Mouse (Mus musculus) liver, embryonic 11.5 days (tissue): Measurements from ENCODE around the gene Prss16. TPM values are rescaled to one million over a fixed set of nuclear protein-coding genes. Genes with fewer than 3 reads are reported as not detected.
"Not testable (repeated sequence)": the region's sequence is repeated elsewhere in the genome, so short reads cannot be mapped to it uniquely, and the experiment has no call there.

ENCODE experiments used
- ATAC-seq: fragments of 200-750 bp; cut with Nextera tagmentation; replicated peaks from 2 replicates; pipeline ENCODE4 v1.8.0; 2017; ENCODE audit warnings: moderate number of reproducible peaks, mild to moderate bottlenecking, moderate TSS enrichment, moderate library complexity; ENCODE audit not compliant: low FRiP score
- DNase-seq: peaks from one replicate; pipeline ENCODE4 v3.0.0-alpha.2; 2017; ENCODE audit warnings: low spot score
- H3K27ac ChIP-seq: fragments of 300-500 bp; sonication (generic); 2 replicates; pipeline ENCODE4 v1.5.1; 2014; ENCODE audit warnings: mild to moderate bottlenecking, low read depth, low read length, control low read depth
- H3K27me3 ChIP-seq: fragments of 300-500 bp; sonication (generic); replicated peaks from 2 replicates; pipeline ENCODE4 v1.6.1; 2014; ENCODE audit warnings: low read length, mixed read lengths; ENCODE audit not compliant: control insufficient read depth, insufficient read depth
- H3K36me3 ChIP-seq: fragments of 300-500 bp; sonication (generic); 2 replicates; pipeline ENCODE4 v1.6.1; 2014; ENCODE audit warnings: mild to moderate bottlenecking, low read length, moderate library complexity, mixed read lengths; ENCODE audit not compliant: control insufficient read depth, insufficient read depth
- H3K4me1 ChIP-seq: fragments of 300-500 bp; sonication (generic); replicated peaks from 2 replicates; pipeline ENCODE4 v1.6.1; 2014; ENCODE audit warnings: low read length, mixed read lengths; ENCODE audit not compliant: control insufficient read depth, insufficient read depth
- H3K4me2 ChIP-seq: fragments of 300-500 bp; sonication (generic); 2 replicates; pipeline ENCODE4 v1.6.1; 2014; ENCODE audit warnings: mild to moderate bottlenecking, control low read depth, moderate library complexity
- H3K4me3 ChIP-seq: fragments of 300-500 bp; sonication (generic); 2 replicates; pipeline ENCODE4 v1.5.1; 2014; ENCODE audit warnings: low read depth, low read length, control low read depth
- H3K9ac ChIP-seq: fragments of 300-500 bp; sonication (generic); 2 replicates; pipeline ENCODE4 v1.6.1; 2014; ENCODE audit warnings: low read depth, low read length, control low read depth
- H3K9me3 ChIP-seq: fragments of 300-500 bp; sonication (generic); 2 replicates; pipeline ENCODE4 v1.6.1; 2016; ENCODE audit warnings: low read length, inconsistent platforms, mixed read lengths; ENCODE audit not compliant: control insufficient read depth
- WGBS: fragments of 180-500 bp; shearing (Covaris S2); extraction: QIAGEN DNeasy Blood & Tissue Kit; methylation state at CpG from one replicate; pipeline ENCODE4 v1.1.7; 2014; 5-methylcytosine and 5-hydroxymethylcytosine counted together
- polyA plus RNA-seq: library from polyadenylated mRNA; unstranded; fragments of >200 nt; fragmentation: Nextera tagmentation; extraction: Ambion mirVana; gene quantifications from 2 replicates; pipeline ENCODE4 v1.2.1, GENCODE M21; 2014

Gene Prss16
- polyA plus RNA-seq, 1 experiment from 2014 or later = 0.86 TPM

DNA sequence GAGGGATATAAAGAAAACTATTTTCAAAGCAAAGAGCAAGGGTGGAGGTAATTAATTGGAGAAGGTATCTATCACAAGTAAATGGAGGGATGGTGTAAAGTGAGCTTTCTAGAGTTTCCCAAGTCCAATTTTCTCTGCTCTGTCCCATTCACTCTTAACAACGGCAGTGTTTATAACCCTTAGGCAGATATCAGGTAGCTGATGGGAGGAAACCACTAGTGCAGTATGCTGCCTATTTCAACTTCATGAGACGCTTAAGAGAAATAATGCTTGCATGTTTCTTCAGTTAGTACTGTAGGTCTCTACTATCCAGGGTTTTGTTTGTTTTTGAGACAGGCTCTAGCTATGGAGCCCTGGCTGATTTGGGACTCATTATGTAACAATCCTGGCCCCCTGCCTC, 27.9 kb upstream of the Prss16 start:
- peaks cover 20% of the 10 kb centered on the region; the same call in 1 of the 2 replicates for H3K4me1 ChIP-seq
- DNase-seq (no peak), ATAC-seq (no peak)
- no peaks in the 10 kb centered on the region for H3K9me3 ChIP-seq
- H3K27me3 ChIP-seq = no peaks in the 10 kb centered on the region
- 57% methylated on average over 2 of the region's 2 CpGs for WGBS
- peak overlapping the region; percentile 94 for H3K27ac ChIP-seq
- no peaks in the 10 kb centered on the region for H3K36me3 ChIP-seq
- peak overlapping the region; percentile 60 for H3K4me2 ChIP-seq
- peak overlapping the region; percentile 48 for H3K9ac ChIP-seq
- H3K4me3 ChIP-seq = no peak overlapping the region

GRCm38 (mm10) chr13:22036986-22037385, 27.4 kb upstream of the Prss16 start:
- Histone ChIP-seq H3K4me3 (peak overlapping the region; percentile 29), H3K9ac (peak overlapping the region; percentile 75), H3K9me3 (no peaks in the 10 kb centered on the region), H3K27ac (peak overlapping the region; percentile 94), H3K36me3 (no peaks in the 10 kb centered on the region), H3K4me1 (peaks cover 20% of the 10 kb centered on the region; the same call in 1 of the 2 replicates), H3K4me2 (peak overlapping the region; percentile 60), H3K27me3 (no peaks in the 10 kb centered on the region)
- no peak for DNase-seq
- WGBS = 63% methylated on average over 3 of the region's 3 CpGs
- ATAC-seq = no peak

GRCm38 (mm10) chr13:22036149-22036956, 26.8 kb upstream of the Prss16 start:
- H3K4me3 ChIP-seq = peak overlapping the region; percentile 29
- peak overlapping the region; percentile 60 for H3K4me2 ChIP-seq
- 2% methylated on average over 20 of the region's 23 CpGs for WGBS
- no peaks in the 10 kb centered on the region for H3K9me3 ChIP-seq
- H3K27me3 ChIP-seq = no peaks in the 10 kb centered on the region
- no peaks in the 10 kb centered on the region for H3K36me3 ChIP-seq
- peaks cover 20% of the 10 kb centered on the region; the same call in 1 of the 2 replicates for H3K4me1 ChIP-seq
- DNase-seq = peak; percentile 69
- peak overlapping the region; percentile 75 for H3K9ac ChIP-seq
- peak; percentile 14 for ATAC-seq
- peak overlapping the region; percentile 94 for H3K27ac ChIP-seq

- peak within 1 kb of the TSS; percentile 45 for H3K4me3 ChIP-seq
- H3K36me3 ChIP-seq, H3K9me3 ChIP-seq, H3K27me3 ChIP-seq: not testable (repeated sequence)
- peak within 1 kb of the TSS; percentile 89 for H3K9ac ChIP-seq
- ATAC-seq (peak; percentile 91), DNase-seq (peak; percentile 82)
- peak within 1 kb of the TSS; percentile 80 for H3K4me2 ChIP-seq
- WGBS = under 1% methylated on average over 22 of the region's 69 CpGs
- H3K4me1 ChIP-seq = peaks cover 20% of the 10 kb centered on the region; the same call in 1 of the 2 replicates
- H3K27ac ChIP-seq = peak within 1 kb of the TSS; percentile 94
These were observed 26.0 kb upstream of the Prss16 start, which contains the start of the genes Hist1h2ah and Hist1h2bk for GRCm38 (mm10) chr13:22035267-22036148. TSS of gene Hist1h2ah (minus strand) at chr13:22035568. TSS of gene Hist1h2bk (plus strand) at chr13:22035870.

- Histone ChIP-seq H3K4me2 (peak overlapping the region; percentile 80), H3K27me3 (no peaks in the 10 kb centered on the region), H3K36me3 (no peaks in the 10 kb centered on the region), H3K4me3 (peak overlapping the region; percentile 45), H3K27ac (peak overlapping the region; percentile 94), H3K9ac (peak overlapping the region; percentile 89), H3K4me1 (peaks cover 21% of the 10 kb centered on the region; the same call in 1 of the 2 replicates), H3K9me3 (no peaks in the 10 kb centered on the region)
- ATAC-seq (no peak), DNase-seq (no peak)
- under 1% methylated on average over 10 of the region's 14 CpGs for WGBS
These were observed 25.1 kb upstream of the Prss16 start for GRCm38 (mm10) chr13:22034443-22035266.

GRCm38 (mm10) chr13:22033741-22034442, 24.4 kb upstream of the Prss16 start:
- Histone ChIP-seq H3K4me2 (peak overlapping the region; percentile 80), H3K9me3 (no peaks in the 10 kb centered on the region), H3K36me3 (no peaks in the 10 kb centered on the region), H3K4me3 (peak overlapping the region; percentile 45), H3K9ac (peak overlapping the region; percentile 89), H3K27ac (peak overlapping the region; percentile 94), H3K4me1 (peaks cover 26% of the 10 kb centered on the region), H3K27me3 (no peaks in the 10 kb centered on the region)
- DNase-seq (no peak), ATAC-seq (no peak)
- WGBS = 47% methylated on average over 5 of the region's 5 CpGs

DNA sequence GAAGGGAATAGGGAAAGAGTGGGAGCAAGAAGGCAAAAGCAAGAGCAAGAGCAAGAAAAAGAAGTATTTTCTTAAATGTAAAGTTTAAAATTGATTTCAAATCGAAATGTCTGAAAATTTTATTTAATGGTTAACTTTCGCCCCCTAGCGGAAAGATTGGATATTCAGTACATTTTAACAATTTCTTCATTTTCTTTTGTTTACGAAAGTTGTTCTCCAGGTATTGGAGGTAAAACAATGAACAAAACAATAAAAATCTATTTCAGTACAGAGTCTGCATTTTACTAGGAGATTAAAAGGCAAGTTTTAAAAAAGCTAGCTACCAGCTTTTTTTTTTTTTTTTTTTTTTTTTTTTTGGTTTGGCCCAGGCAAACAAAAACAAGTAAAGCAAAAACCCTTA, 21.0 kb upstream of the Prss16 start:
- ATAC-seq (no peak), DNase-seq (no peak)
- Histone ChIP-seq H3K4me3 (no peak overlapping the region), H3K4me1 (peaks cover 12% of the 10 kb centered on the region), H3K36me3 (no peaks in the 10 kb centered on the region), H3K27ac (no peak overlapping the region), H3K27me3 (no peaks in the 10 kb centered on the region), H3K9ac (no peak overlapping the region), H3K9me3 (no peaks in the 10 kb centered on the region), H3K4me2 (no peak overlapping the region)
- 14% methylated on average over 4 of the region's 4 CpGs for WGBS
